Mouse (Mus musculus) spleen, embryonic (tissue): ENCODE data around the gene Sft2d1.

ENCODE experiments used
- CTCF ChIA-PET: fragments of 350-600 bp; sonication (Branson Sonifier 250); formaldehyde crosslinking; loops from one replicate; lab custom pipeline; 2022; lab: Charles Lee

The Sft2d1 gene

GRCm38 (mm10) chr17:8310838-8311614 is at the start of gene Sft2d1:
TSS of gene Sft2d1 (plus strand) at chr17:8311102.
- CTCF ChIA-PET: no interaction called here

DNA sequence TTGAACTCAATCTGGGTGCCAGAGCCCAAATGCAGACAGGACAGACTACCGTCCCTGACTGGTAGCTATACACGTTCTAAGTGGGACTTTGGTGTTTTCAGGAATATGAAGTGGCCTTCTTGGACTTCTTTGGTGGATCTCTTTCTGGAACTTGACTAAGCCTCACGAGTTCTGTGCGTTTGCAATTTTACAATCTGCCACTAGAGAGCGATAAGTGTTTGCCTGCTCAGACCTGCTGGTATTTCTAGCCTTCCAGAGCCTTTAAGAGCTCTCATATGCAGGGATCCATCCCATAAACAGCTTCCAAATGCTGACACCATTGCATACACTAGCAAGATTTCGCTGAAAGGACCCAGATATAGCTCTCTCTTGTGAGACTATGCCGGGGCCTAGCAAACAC is 46.3 kb upstream of the Sft2d1 start:
- CTCF ChIA-PET: interaction anchor here (0.6 to 1.2 kb wide), 4 partner anchors 12 to 115 kb away, joined by 3 to 5 read pairs (median 4); no protein-coding TSS in a partner anchor

DNA sequence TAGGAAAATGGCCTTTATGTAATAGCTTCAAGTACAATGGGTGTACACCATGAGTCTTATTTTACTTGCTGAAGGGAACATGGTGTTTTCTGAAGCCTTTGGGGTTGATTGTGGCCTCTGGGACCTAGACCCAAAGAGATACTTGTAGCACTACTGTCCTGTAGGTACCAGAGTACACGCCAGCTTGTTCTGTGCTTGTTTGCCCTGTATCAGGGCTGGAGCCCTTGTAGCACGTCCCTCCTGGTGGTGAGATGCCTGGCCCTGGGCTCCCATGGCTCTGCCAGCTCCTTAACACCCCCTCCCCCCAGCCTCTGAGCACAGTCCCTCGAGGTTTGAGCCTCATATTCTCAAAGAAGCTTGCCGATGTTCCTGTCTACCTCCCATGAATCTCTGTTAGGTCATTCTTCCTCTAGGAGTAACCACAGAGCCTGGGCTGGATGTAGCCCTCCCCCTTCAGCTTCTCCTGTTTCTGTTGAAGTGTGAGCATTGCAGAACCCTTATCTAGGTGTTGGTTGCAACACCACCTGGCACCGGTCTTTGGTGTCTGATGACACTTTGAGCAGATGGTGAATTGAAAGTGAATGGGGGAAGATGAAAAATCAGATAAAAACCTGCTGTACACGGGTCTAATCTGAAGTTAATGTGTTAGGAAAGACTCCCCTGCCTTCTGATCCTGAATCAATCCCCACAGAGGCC is 38.7 kb upstream of the Sft2d1 start:
- CTCF ChIA-PET: interaction anchor here (1.2 kb wide), 1 partner anchor 133 kb away, joined by 14 read pairs; no protein-coding TSS in a partner anchor

GRCm38 (mm10) chr17:8272951-8273350 is 38.0 kb upstream of the Sft2d1 start:
- CTCF ChIA-PET: interaction anchor here (0.7 kb wide), 1 partner anchor 22 kb away, joined by 3 read pairs; no protein-coding TSS in a partner anchor

DNA sequence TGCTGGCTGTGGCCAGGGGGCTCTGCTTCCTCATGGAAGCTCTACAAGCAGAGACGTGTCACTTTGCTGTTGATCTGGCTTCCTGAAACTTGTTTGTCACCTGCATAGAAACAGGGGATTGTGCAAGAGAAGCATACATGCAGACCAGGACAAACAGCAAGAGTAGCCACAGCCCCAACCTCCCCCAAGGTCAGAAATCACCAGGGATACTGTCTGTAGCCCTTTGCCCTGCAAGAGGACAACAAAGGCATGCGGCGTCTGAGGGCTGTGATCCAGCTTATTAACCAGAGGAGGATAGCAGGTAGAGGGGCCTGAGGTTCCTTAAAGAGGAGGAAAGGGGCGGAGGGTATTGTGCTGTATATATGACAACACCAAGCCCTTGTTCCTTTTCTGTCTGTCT is 34.8 kb upstream of the Sft2d1 start:
- CTCF ChIA-PET: interaction anchor here (0.6 kb wide), 1 partner anchor 11 kb away, joined by 5 read pairs; no protein-coding TSS in a partner anchor

DNA sequence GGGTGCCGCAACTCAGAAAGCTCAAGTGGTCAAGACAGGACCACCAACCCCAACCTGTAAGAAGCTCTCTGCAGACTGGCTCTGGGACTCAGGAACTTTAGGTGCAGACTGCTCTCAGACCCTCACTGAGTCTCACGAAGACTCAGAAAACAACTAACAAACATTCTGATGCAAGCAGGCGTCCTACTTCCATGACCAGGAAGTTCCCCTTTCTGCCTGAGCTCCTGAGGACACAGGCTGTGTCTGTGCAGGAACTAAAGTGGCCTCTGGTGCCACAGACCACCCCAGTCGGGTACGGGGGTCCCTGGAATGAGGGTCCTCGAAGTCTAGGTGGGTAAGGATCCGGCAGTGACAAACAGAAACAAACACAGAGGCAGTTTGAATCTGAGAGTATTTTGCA is 34.2 kb upstream of the Sft2d1 start:
- CTCF ChIA-PET: interaction anchor here (0.6 kb wide), 1 partner anchor 12 kb away, joined by 5 read pairs; no protein-coding TSS in a partner anchor

DNA sequence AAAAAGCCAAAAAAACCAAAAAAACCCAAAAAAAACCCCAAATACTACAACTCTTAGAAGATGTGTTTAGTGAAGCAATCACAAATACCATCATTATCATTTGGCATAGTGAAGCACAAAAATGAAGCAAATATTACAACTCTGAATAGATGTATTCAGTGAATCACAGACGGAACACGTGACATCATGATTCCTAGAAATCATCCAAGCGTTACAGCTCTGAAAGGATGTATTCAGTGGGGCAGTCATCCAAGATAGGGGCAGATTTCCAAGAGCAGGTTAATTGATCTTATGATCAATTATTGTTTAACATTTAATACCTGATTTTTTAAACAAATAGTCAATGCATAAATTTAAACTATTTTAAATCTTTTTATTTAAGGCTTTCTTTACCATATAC is 33.6 kb upstream of the Sft2d1 start:
- CTCF ChIA-PET: no interaction called here

DNA sequence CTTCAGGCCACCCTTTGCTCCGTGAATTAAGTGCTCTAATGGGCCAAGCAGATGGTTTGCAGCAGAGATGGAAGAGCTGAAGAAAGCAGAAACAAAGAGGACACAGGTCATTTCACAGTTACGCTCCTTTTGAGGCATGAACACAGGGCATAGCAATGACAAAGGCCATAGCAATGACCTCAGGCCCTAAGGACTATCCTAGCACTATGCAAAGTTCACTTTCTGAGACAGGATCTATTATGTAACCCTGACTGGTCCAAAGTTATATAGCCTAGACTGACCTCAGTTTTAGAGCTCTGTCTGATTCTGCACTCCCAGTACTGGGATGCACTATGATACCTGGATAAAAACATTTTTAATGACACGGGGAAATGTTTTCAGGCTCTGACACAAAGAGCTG is 32.5 kb upstream of the Sft2d1 start:
- CTCF ChIA-PET: no interaction called here

DNA sequence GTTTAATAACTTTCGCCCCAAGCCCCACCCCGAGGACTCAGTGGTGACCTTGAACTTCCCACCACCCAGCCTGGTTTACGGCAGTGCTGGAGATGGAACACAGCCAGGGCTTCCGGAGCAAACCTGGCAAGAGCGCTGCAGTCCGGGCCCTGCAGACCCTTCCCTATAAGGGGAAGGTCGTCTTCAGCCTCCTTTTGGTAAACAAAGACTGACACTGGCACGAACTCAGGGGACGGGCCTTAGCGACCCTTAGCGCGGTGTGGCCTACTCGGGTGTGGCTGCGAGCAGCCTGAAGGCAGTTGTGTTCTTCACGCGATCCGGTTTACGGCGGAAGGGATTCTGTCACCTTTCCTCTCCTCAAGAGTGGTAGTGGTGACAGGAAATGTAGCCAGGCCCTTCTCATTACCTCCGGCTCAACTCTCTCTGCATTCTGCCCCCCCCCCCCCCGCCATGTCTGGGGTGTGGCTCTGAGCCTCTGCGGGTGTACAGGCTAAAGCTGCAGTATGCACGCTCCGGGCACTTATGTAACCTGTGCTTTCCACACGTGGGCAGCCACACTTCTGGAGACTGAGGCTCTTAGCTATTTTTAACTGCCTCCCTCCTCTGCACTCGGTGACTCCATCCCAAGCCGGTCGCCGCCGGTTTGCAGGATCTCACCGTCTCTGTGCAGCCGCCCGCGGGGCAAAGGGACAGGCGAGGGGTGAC is 27.9 kb upstream of the Sft2d1 start, which contains the start of gene Mpc1:
Gene Mpc1 (plus strand): TSS at position 84 of the 705 bp plus-strand sequence.
- CTCF ChIA-PET: interaction anchor here (0.6 to 0.7 kb wide), 3 partner anchors 76 to 369 kb away, joined by 4 to 6 read pairs (median 4); no protein-coding TSS in a partner anchor

GRCm38 (mm10) chr17:8283526-8284253 is 27.2 kb upstream of the Sft2d1 start:
- CTCF ChIA-PET: interaction anchor here (0.6 to 0.7 kb wide), 4 partner anchors 22 to 370 kb away, joined by 3 to 6 read pairs (median 4); no protein-coding TSS in a partner anchor

GRCm38 (mm10) chr17:8284254-8284661 is 26.6 kb upstream of the Sft2d1 start:
- CTCF ChIA-PET: interaction anchor here (0.6 kb wide), 1 partner anchor 23 kb away, joined by 3 read pairs; no protein-coding TSS in a partner anchor

GRCm38 (mm10) chr17:8285056-8285455 is 25.8 kb upstream of the Sft2d1 start:
- CTCF ChIA-PET: no interaction called here

GRCm38 (mm10) chr17:8286987-8287386 is 23.9 kb upstream of the Sft2d1 start:
- CTCF ChIA-PET: no interaction called here

GRCm38 (mm10) chr17:8289993-8290679 is 20.8 kb upstream of the Sft2d1 start:
- CTCF ChIA-PET: no interaction called here

DNA sequence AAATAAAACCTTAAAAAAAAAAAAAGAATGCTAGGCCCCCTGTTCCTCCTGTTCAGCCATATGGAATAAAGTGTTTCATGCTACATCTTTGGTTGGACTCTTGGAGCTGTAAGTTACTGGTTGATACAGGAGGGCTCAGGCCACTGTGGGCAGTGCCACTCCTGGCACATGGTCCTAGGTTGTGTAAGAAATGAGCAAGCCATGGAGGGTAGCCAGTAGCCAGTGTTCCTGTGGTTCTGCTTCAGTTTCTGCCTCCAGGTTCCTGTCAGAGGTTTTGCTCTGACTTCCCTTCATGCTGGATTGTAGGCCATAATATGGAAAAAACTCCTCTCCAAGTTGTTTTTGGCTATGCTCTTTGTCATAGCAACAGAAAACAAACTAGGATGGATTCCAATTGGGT is 20.2 kb upstream of the Sft2d1 start:
- CTCF ChIA-PET: interaction anchor here (0.7 kb wide), 1 partner anchor 8 kb away, joined by 3 read pairs; no protein-coding TSS in a partner anchor

- CTCF ChIA-PET: no interaction called here
Observed at GRCm38 (mm10) chr17:8295825-8296224, 15.1 kb upstream of the Sft2d1 start.

GRCm38 (mm10) chr17:8296313-8296844 is 14.5 kb upstream of the Sft2d1 start:
- CTCF ChIA-PET: no interaction called here

DNA sequence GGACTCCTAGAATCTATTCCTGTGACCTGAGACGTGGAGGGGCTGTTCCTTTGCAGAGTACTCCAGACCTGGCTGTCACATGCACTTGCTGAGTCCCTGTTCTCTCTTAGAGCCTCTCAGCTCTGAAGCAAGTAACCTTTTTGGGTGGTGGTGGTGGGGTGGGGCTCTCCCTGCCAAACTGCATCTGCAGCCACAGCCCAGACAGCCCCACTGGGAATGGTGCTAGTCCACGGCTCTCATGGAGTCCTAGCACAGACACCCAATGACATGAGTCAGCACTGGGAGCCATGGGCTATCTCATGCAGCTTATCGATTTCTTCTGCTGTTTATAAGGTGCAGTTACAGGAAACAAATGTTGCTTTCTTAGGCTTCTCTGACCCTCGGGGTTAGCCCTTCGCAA is 13.2 kb upstream of the Sft2d1 start:
- CTCF ChIA-PET: no interaction called here

DNA sequence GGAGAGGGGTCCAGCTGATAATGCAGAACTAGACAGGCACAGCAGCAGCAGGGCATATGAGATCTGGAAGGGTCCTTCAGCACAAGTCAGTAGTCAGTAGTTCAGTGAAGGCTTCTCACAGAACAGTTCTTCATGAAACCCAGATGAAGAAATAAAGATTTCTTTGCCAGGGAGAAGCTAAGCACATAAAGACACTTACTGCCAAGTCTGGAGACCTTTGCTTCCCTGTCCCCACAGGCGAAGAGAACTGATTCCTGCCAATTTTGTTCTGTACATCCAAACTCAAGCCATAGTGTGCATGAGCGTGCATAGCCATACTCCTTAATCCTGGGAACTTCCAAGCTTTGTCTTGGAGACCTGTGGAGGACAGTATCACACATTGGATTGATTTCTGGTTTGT is 12.6 kb upstream of the Sft2d1 start:
- CTCF ChIA-PET: interaction anchor here (0.6 kb wide), 1 partner anchor 7 kb away, joined by 3 read pairs; no protein-coding TSS in a partner anchor

DNA sequence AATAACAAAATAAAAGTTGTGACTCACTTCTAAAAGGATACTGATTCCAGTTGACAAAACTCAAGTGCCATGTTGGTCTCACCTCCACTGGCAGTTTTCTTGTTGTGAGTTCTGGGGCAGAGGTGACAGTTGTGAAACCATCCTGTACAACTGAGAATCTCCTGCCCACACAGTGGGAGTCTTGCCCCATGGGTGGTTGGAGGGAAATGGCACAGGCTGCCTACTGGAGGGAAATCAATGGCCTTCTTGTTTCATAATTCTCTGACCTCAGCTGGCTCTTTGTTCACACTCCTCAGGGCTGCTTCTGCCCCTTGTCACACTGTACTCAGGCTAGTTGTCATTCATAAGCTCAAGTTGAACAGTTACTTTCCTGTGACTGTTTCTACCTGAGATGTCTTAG is 11.4 kb upstream of the Sft2d1 start:
- CTCF ChIA-PET: no interaction called here
